Mouse (Mus musculus) testis, adult 2 months (tissue): ENCODE data around the gene Morc1. TPM values are rescaled to one million over a fixed set of nuclear protein-coding genes. Genes with fewer than 3 reads are reported as not detected.

Experiments
- H3K27ac ChIP-seq: fragments of 200-500 bp; 2 replicates; pipeline ENCODE4 v1.5.1; 2012; ENCODE audit warnings: low read depth, low read length; ENCODE audit not compliant: control insufficient read depth, insufficient read depth
- H3K27me3 ChIP-seq: fragments of 200-500 bp; 2 replicates; pipeline ENCODE4 v1.6.1; 2012; ENCODE audit warnings: mild to moderate bottlenecking, low read length, moderate library complexity; ENCODE audit not compliant: control insufficient read depth, insufficient read depth
- H3K36me3 ChIP-seq: fragments of 200-500 bp; 2 replicates; pipeline ENCODE4 v1.6.1; 2012; ENCODE audit warnings: mild to moderate bottlenecking, low read length; ENCODE audit not compliant: control insufficient read depth, insufficient read depth
- H3K4me1 ChIP-seq: fragments of 200-500 bp; 2 replicates; pipeline ENCODE4 v1.6.1; 2012; ENCODE audit warnings: low read length; ENCODE audit not compliant: control insufficient read depth, insufficient read depth
- H3K4me3 ChIP-seq: fragments of 200-500 bp; 2 replicates; pipeline ENCODE4 v1.5.1; 2012; ENCODE audit warnings: low read depth, mild to moderate bottlenecking, low read length, moderate library complexity, mixed read lengths; ENCODE audit not compliant: control insufficient read depth
- CTCF ChIP-seq: fragments of 200-500 bp; IDR thresholded peaks from 2 replicates; pipeline ENCODE4 v1.5.1; 2012; ENCODE audit warnings: low read depth, mild to moderate bottlenecking, inconsistent platforms, low read length, moderate library complexity; ENCODE audit not compliant: control insufficient read depth, insufficient read depth, insufficient replicate concordance
- POLR2A ChIP-seq: fragments of 200-500 bp; IDR thresholded peaks from 2 replicates; pipeline ENCODE4 v1.6.1; 2012; ENCODE audit warnings: low read depth, mild to moderate bottlenecking, inconsistent platforms, low read length, moderate library complexity; ENCODE audit not compliant: control insufficient read depth
- polyA plus RNA-seq: library from polyadenylated mRNA; depleted of rRNA; stranded (reverse); fragments of >200 nt; gene quantifications from 2 replicates; pipeline ENCODE4 v1.2.3, GENCODE M21; 2012; rRNA removed

Gene Morc1
- polyA plus RNA-seq, 1 experiment = 1.0 TPM

DNA sequence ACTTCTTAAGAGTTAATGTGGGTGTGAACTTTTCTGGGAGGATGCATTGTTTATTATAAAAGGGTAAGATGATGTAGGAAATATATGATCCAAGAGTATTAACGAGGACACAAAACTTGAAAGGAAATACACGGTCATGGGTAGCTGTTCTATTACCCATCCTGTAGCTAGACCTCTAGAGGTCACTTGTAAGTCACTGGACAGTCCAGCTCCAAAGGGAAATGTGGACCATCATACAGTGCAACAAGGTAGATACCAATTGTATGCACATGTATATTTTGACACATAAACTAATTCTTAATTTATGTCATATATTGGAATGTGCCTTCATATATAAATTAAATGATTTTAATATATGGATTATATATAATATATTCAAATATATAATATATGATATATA, 245.2 kb downstream of the Morc1 start:
- H3K4me1 ChIP-seq = no peaks in the 10 kb centered on the region
- H3K27me3 ChIP-seq = no peaks in the 10 kb centered on the region
- no peaks in the 10 kb centered on the region for H3K36me3 ChIP-seq
- H3K4me3 ChIP-seq = no peak overlapping the region
- no peak for TF ChIP-seq CTCF
- TF ChIP-seq POLR2A = no peak
- no peak overlapping the region for H3K27ac ChIP-seq

- H3K4me3 ChIP-seq = no peak overlapping the region
These were observed 246.3 kb downstream of the Morc1 start for GRCm38 (mm10) chr16:48677381-48677780.

DNA sequence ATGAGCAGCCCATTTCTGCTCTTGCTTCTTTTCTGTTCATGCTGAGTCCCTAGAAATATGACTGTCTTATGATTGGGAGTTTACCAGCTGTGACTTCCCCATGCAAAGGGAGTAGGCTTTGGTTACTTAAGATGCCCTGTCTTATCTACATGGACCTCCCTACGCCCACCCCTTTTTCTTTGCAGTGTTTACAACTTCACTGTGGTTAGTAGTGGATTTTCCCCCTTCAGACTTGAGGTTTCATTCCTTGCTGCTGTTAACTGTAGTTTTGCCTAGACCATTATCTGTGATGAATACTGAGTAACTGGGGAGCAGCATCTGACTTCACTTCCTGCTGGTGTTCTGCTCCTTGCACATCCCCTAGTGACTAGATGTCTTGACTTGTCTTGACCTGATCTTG, 247.0 kb downstream of the Morc1 start:
- Histone ChIP-seq H3K4me3 (no peak overlapping the region), H3K36me3 (no peaks in the 10 kb centered on the region), H3K27me3 (no peaks in the 10 kb centered on the region), H3K27ac (no peak overlapping the region), H3K4me1 (no peaks in the 10 kb centered on the region)
- TF ChIP-seq CTCF = no peak
- no peak for TF ChIP-seq POLR2A

More at GRCm38 (mm10) chr16:48677381-48677780, 246.3 kb downstream of the Morc1 start:
- no peak for TF ChIP-seq CTCF
- TF ChIP-seq POLR2A = no peak
- Histone ChIP-seq H3K4me1 (no peaks in the 10 kb centered on the region), H3K27me3 (no peaks in the 10 kb centered on the region), H3K27ac (no peak overlapping the region), H3K36me3 (no peaks in the 10 kb centered on the region)

Other genes starting within 250 kb of the Morc1 start
- gene Dppa4, start 147.5 kb upstream of the Morc1 start, polyA plus RNA-seq = 1.4 and 1.6 TPM in 2 replicates
- gene Dppa2, start 127.3 kb upstream of the Morc1 start, polyA plus RNA-seq = not detected in 2 replicates
- gene Gm5485, start 18.8 kb upstream of the Morc1 start, polyA plus RNA-seq = not detected in 2 replicates